Mouse (Mus musculus) ES-Bruce4 (cell line): Measurements from ENCODE around the gene Pkd2.

Experiments
- EP300 ChIP-seq: IDR thresholded peaks from 2 replicates; pipeline ENCODE4 v1.6.1; 2011; ENCODE audit warnings: low read depth, low read length; ENCODE audit not compliant: insufficient read depth
- POLR2A ChIP-seq: IDR thresholded peaks from one replicate; pipeline ENCODE4 v1.8.1; 2011; ENCODE audit warnings: low read length; ENCODE audit not compliant: insufficient read depth

- 0 out of 2 replicates have a peak, but pooled peaks have one; percentile 27 for TF ChIP-seq EP300
- TF ChIP-seq POLR2A = no peak
Measured at GRCm38 (mm10) chr5:104459706-104460455, 631 bp downstream of the Pkd2 start.
